Mouse (Mus musculus) heart, embryonic 16.5 days (tissue): Measurements from ENCODE around the gene Bsg. TPM values are rescaled to one million over a fixed set of nuclear protein-coding genes. Genes with fewer than 3 reads are reported as not detected.

Experiments
- ATAC-seq: fragments of 200-750 bp; cut with Nextera tagmentation; replicated peaks from 2 replicates; pipeline ENCODE4 v1.8.0; 2017; ENCODE audit warnings: moderate number of reproducible peaks; ENCODE audit not compliant: insufficient read depth, low FRiP score; ENCODE audit errors: extremely low read depth
- H3K27ac ChIP-seq: fragments of 300-500 bp; sonication (generic); 2 replicates; pipeline ENCODE4 v1.5.1; 2014; ENCODE audit warnings: mild to moderate bottlenecking, low read length, control low read depth, moderate library complexity
- H3K27me3 ChIP-seq: fragments of 300-500 bp; sonication (generic); 2 replicates; pipeline ENCODE4 v1.6.1; 2014; ENCODE audit warnings: low read length, mixed read lengths; ENCODE audit not compliant: control insufficient read depth, insufficient read depth
- H3K36me3 ChIP-seq: fragments of 300-500 bp; sonication (generic); 2 replicates; pipeline ENCODE4 v1.6.1; 2014; ENCODE audit not compliant: control insufficient read depth, insufficient read depth
- H3K4me1 ChIP-seq: fragments of 300-500 bp; sonication (generic); 2 replicates; pipeline ENCODE4 v1.6.1; 2014; ENCODE audit warnings: low read length, mixed read lengths; ENCODE audit not compliant: control insufficient read depth, insufficient read depth
- H3K4me2 ChIP-seq: fragments of 300-500 bp; sonication (generic); 2 replicates; pipeline ENCODE4 v1.6.1; 2014; ENCODE audit warnings: low read depth, mild to moderate bottlenecking, control low read depth, low read length
- H3K4me3 ChIP-seq: fragments of 300-500 bp; sonication (generic); 2 replicates; pipeline ENCODE4 v1.5.1; 2014; ENCODE audit warnings: mild to moderate bottlenecking, control low read depth, low read length
- H3K9ac ChIP-seq: fragments of 300-500 bp; sonication (generic); 2 replicates; pipeline ENCODE4 v1.6.1; 2014; ENCODE audit warnings: low read length, control low read depth
- H3K9me3 ChIP-seq: fragments of 300-500 bp; sonication (generic); replicated peaks from 2 replicates; pipeline ENCODE4 v1.6.1; 2016; ENCODE audit warnings: low read length; ENCODE audit not compliant: control insufficient read depth
- WGBS: fragments of 180-500 bp; shearing (Covaris S2); extraction: QIAGEN DNeasy Blood & Tissue Kit; methylation state at CpG from one replicate; pipeline ENCODE4 v1.1.7; 2014; 5-methylcytosine and 5-hydroxymethylcytosine counted together
- polyA plus RNA-seq: library from polyadenylated mRNA; unstranded; fragments of >200 nt; fragmentation: Nextera tagmentation; extraction: Ambion mirVana; gene quantifications from 2 replicates; pipeline ENCODE4 v1.2.1, GENCODE M21; 2015

Bsg gene
- polyA plus RNA-seq, 1 experiment from 2014 or later = 1,046 TPM

DNA sequence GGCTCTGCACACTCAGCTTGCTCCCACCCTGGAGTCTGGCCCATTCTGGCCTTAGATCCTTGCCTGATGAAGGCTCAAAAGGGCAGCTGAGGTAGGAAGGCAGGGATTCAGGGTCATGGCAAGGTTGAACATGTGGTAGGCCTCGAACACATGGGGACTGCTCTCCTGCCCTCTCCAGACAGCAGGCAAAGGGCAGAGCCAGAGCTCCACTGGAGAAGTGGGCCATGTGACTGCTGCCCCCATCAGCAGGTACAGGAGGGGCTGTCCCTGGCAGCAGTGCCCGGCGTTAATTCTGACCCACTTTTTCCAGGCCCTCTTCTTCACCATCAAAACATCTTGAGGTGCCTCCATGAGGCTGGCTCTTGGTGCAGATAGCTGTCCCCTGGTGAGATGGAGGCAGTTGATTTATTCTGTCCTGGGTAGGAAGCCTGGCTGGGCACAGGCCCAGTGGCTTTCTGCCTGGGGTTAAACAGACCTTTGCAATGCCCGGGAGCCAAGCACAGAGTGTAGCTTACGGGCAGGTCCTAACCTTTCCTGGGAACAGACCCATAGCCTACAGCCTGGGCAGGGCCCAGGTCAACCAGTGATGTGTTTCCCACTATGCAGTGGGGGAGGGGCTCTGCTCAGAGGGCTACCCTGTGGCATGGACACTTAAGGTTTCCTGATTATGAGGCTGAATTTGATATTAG is 2.3 kb downstream of the Bsg start:
- Histone ChIP-seq H3K4me2 (peak overlapping the region; percentile 97), H3K27ac (peak overlapping the region; percentile 57), H3K27me3 (no peaks in the 10 kb centered on the region), H3K4me3 (peak overlapping the region; percentile 92), H3K36me3 (peaks cover 24% of the 10 kb centered on the region), H3K9me3 (no peaks in the 10 kb centered on the region), H3K4me1 (peaks cover 55% of the 10 kb centered on the region), H3K9ac (peak overlapping the region; percentile 98)
- WGBS = 46% methylated on average over 5 of the region's 5 CpGs
- no peak for ATAC-seq

DNA sequence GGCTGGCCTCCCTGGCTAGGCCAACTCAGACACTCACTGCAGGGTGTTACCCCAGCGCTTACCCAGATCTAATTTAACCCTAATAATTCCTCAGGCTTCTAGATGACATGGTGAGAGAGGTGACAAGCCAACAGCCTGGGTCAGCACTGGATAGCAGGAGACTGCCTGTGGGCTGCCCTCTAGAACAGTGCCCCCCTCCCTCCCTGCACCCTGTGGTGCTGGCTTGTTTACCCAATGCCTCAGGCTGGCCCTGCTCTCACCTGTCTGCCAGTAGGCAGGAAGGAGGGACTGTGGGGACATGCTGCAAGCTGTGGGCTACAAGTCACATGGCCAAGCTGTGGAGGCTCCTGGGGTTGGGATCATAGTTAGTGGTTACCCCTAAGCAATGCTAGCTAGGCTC is 2.9 kb downstream of the Bsg start:
- H3K9ac ChIP-seq = peak overlapping the region; percentile 98; the same call in 1 of the 2 replicates
- peak overlapping the region; percentile 97 for H3K4me2 ChIP-seq
- peaks cover 50% of the 10 kb centered on the region for H3K4me1 ChIP-seq
- 63% methylated on average over 1 of the region's 1 CpGs for WGBS
- ATAC-seq = no peak
- H3K4me3 ChIP-seq = no peak overlapping the region; the same call in 1 of the 2 replicates
- no peaks in the 10 kb centered on the region for H3K27me3 ChIP-seq
- no peak overlapping the region; the same call in 1 of the 2 replicates for H3K27ac ChIP-seq
- H3K36me3 ChIP-seq = peaks cover 28% of the 10 kb centered on the region
- no peaks in the 10 kb centered on the region for H3K9me3 ChIP-seq

DNA sequence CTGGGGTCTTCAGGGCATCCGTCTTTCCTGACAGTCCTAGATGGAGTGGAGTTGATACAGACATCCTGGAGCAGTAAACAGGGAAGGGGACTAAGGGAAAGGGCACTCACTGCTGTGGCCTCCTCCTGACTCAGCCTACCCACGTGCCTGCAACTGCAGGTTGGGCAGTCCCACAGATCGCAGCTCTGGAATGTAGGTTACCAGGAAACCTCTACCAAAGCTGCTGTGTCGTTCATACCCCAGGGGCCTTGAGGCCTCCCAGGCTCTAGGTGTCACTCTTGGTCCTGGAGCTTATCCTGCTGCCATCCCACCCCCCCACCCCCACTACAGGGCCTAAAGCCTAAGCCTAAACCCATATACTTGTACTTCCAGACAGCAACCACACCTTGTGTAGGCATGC is 3.5 kb downstream of the Bsg start:
- H3K4me3 ChIP-seq = no peak overlapping the region
- no peaks in the 10 kb centered on the region for H3K27me3 ChIP-seq
- whole genome bisulfite sequencing = 46% methylated on average over 4 of the region's 4 CpGs
- H3K4me2 ChIP-seq = peak overlapping the region; percentile 97; the same call in 1 of the 2 replicates
- no peak overlapping the region for H3K9ac ChIP-seq
- no peaks in the 10 kb centered on the region for H3K9me3 ChIP-seq
- H3K27ac ChIP-seq = no peak overlapping the region
- peaks cover 52% of the 10 kb centered on the region for H3K4me1 ChIP-seq
- H3K36me3 ChIP-seq = peaks cover 28% of the 10 kb centered on the region
- ATAC-seq = no peak

DNA sequence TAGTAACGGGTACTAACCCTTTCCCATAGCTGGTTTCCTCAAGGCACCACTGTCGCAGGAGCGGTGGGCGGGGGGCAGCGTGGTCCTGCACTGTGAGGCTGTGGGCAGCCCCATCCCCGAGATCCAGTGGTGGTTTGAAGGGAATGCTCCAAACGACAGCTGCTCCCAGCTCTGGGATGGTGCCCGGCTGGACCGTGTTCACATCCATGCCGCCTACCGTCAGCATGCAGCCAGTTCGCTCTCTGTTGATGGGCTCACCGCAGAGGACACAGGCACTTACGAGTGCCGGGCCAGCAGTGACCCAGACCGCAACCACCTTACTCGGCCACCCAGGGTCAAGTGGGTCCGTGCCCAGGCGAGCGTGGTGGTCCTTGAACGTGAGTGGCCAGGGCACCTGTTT is 4.4 kb downstream of the Bsg start:
- Histone ChIP-seq H3K4me3 (no peak overlapping the region), H3K4me2 (peak overlapping the region; percentile 39), H3K4me1 (peaks cover 52% of the 10 kb centered on the region), H3K27me3 (no peaks in the 10 kb centered on the region; the same call in 1 of the 2 replicates), H3K36me3 (peaks cover 28% of the 10 kb centered on the region), H3K27ac (no peak overlapping the region), H3K9me3 (no peaks in the 10 kb centered on the region), H3K9ac (no peak overlapping the region)
- no peak for ATAC-seq
- 68% methylated on average over 21 of the region's 21 CpGs for WGBS

DNA sequence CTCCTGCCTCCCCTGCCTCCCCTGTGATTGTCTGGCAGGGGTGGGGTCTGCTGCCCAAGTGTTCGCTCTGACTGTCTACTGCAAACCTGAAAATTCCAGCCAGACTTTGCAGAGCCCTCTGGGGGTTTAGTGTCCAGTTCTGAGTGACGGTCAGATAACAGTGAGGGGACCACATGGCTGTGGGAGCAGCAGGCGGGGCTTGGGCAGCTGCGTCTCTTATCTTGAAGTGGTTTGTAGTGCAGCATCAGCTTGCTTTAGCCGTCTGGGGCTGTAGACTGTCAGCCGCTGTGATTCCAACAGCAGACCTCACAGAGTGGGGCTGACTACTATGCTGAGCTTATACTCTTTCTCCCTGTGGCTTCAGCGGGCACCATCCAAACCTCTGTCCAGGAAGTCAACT is 5.0 kb downstream of the Bsg start:
- Histone ChIP-seq H3K9ac (no peak overlapping the region), H3K4me1 (peaks cover 52% of the 10 kb centered on the region), H3K4me3 (peak overlapping the region; percentile 20; the same call in 1 of the 2 replicates), H3K9me3 (no peaks in the 10 kb centered on the region), H3K36me3 (peaks cover 28% of the 10 kb centered on the region), H3K4me2 (peak overlapping the region; percentile 39), H3K27ac (peak overlapping the region; percentile 53), H3K27me3 (peaks cover 2% of the 10 kb centered on the region; the same call in 1 of the 2 replicates)
- peak; percentile 33 for ATAC-seq
- WGBS = 30% methylated on average over 7 of the region's 7 CpGs

DNA sequence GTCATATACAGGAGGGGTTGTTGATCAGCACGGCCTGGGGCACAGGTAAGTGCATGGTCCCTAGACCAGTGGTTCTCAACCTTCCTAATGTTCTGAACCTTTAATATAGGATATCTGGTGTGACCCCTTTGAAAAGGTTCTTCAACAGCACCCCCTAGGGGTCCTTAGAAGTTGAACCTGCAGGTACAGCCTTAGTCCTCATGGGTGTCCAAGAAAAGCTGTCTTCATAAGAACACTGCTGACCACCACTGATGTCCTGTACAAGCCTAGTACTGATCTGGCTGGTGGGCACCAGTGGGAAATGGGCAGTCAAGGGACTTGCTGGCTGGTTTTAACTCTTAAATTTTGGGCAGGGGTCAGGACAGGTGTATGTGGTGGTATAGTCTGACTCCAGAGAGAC is 7.7 kb downstream of the Bsg start:
- Histone ChIP-seq H3K4me3 (no peak overlapping the region), H3K4me1 (peaks cover 34% of the 10 kb centered on the region), H3K4me2 (no peak overlapping the region), H3K36me3 (peaks cover 28% of the 10 kb centered on the region), H3K27ac (no peak overlapping the region), H3K27me3 (peaks cover 26% of the 10 kb centered on the region), H3K9me3 (no peaks in the 10 kb centered on the region), H3K9ac (no peak overlapping the region)
- WGBS = 79% methylated on average over 1 of the region's 1 CpGs
- ATAC-seq = no peak

DNA sequence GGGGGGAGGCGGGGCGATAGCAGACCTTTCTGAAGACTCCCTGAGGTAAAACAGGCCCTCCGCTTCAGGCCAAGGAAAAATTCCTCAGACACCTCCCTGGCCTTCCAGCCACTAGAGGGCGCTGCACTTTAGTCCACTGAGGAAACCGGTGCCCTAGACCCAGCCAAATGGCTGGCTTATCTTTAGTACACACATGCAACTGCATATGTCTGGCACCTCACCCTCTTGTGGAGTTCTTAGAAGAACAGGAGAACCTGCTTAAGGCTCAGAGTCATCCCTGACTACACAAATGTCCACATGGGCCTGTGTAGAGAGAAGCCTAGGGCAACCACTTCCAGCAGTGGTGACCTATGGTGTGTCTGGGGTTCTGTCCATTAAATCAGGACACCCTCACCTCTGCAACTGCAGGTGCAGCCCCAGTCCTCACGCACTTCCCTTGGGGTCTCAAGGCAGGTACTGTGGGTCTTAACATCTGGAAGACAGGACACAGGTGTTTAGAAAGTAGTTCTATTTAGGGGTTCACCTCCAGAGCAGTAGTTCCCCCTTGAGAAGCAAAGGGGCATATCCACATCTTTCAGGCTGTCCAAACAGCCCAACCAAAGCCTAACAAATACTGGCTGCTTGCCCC is 8.3 kb downstream of the Bsg start:
- Histone ChIP-seq H3K4me3 (no peak overlapping the region), H3K9ac (no peak overlapping the region), H3K27me3 (peaks cover 32% of the 10 kb centered on the region), H3K4me2 (no peak overlapping the region), H3K27ac (no peak overlapping the region), H3K36me3 (peaks cover 25% of the 10 kb centered on the region), H3K4me1 (peaks cover 34% of the 10 kb centered on the region), H3K9me3 (no peaks in the 10 kb centered on the region)
- ATAC-seq = 0 out of 2 replicates have a peak, but pooled peaks have one; percentile 4
- WGBS = 16% methylated on average over 4 of the region's 6 CpGs

DNA sequence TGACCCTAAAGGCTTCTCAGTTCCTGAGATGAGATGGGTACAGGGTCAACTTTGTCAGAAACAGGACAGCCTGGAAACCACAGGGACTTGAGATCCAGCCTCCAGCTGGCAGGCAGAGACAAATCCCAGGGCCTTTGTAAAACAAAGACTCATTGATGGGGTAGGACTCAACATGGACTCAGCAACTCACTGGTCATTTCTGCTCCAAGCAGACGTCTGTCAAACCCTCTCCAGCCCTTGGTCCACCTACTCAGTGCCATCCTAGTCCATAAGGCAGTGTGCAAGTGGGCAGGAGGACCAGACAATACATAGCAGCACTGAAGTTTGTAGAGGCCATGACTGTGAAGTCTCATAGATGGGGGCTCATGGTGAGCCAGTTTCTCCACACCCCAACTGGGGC is 8.9 kb downstream of the Bsg start:
- H3K9ac ChIP-seq = no peak overlapping the region
- no peak overlapping the region for H3K4me2 ChIP-seq
- H3K4me3 ChIP-seq = no peak overlapping the region
- peaks cover 30% of the 10 kb centered on the region for H3K4me1 ChIP-seq
- peaks cover 37% of the 10 kb centered on the region for H3K27me3 ChIP-seq
- WGBS = 23% methylated on average over 1 of the region's 1 CpGs
- no peak overlapping the region for H3K27ac ChIP-seq
- H3K36me3 ChIP-seq = peaks cover 25% of the 10 kb centered on the region
- no peak for ATAC-seq
- H3K9me3 ChIP-seq = no peaks in the 10 kb centered on the region

DNA sequence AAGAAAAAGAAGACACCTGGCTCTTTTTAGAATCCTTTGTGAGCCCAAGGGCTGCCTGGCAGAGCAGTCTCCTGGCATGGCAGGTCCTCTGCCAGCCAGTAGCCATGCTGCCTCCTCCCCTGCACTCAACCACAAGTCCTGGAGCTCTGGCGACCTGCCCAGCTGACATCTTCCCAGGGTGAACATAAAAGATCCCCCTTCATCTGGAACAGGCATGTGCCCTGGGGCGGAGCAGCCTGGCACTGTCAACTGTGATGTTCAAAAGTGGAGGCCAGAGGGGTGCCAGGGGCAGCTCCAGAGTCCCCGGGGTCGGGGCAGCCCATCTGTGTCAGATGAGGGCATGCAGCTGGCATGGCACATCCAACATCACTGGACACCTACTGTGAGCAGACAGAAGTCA is 10.7 kb downstream of the Bsg start:
- no peak overlapping the region for H3K4me3 ChIP-seq
- H3K36me3 ChIP-seq = peaks cover 19% of the 10 kb centered on the region
- 68% methylated on average over 4 of the region's 4 CpGs for WGBS
- no peaks in the 10 kb centered on the region for H3K9me3 ChIP-seq
- H3K9ac ChIP-seq = no peak overlapping the region
- H3K4me1 ChIP-seq = peaks cover 11% of the 10 kb centered on the region
- no peak for ATAC-seq
- no peak overlapping the region for H3K27ac ChIP-seq
- no peak overlapping the region for H3K4me2 ChIP-seq
- peaks cover 44% of the 10 kb centered on the region for H3K27me3 ChIP-seq
